8 mouse cellular contexts compared by ENCODE assay signal in genomic region chr5:107438353-107438752, GRCm38 (mm10). TPM values are rescaled to one million over a fixed set of nuclear protein-coding genes. Genes with fewer than 3 reads are reported as not detected.
DNase-seq lines count a peak whose midpoint lies in the region; ATAC-seq and TF ChIP-seq lines count a peak whose summit lies in the region.

No protein-coding gene starts in this region.

- 0 out of 2 replicates have a peak, but pooled peaks have one; percentile 5 for ATAC-seq in frontal cortex, adult (ENCODE audit: low TSS enrichment)
- ATAC-seq in forebrain, embryonic 13.5 days = peak; percentile 9; the same call in 1 of the 2 replicates
- no peak for ATAC-seq in liver, embryonic 15.5 days (ENCODE audit: insufficient read depth)

- peak overlapping the region; percentile 49 for H3K4me3 ChIP-seq in C2C12 (ENCODE audit: insufficient read depth, poor library complexity, severe bottlenecking)
- H3K4me3 ChIP-seq in forebrain, embryonic 13.5 days = peak overlapping the region; percentile 79
- peak overlapping the region; percentile 85 for H3K4me3 ChIP-seq in liver, embryonic 15.5 days (replicated peaks)

- no peaks in the 10 kb centered on the region for H3K79me2 ChIP-seq in C2C12 (ENCODE audit: control insufficient read depth, insufficient read depth)

- TF ChIP-seq CTCF in C2C12 (IDR thresholded peaks at IDR 0.05; ENCODE audit: control insufficient read depth, insufficient read depth, insufficient read length) = no peak

- peak overlapping the region; percentile 79; the same call in 1 of the 2 replicates for H3K27ac ChIP-seq in forebrain, embryonic 13.5 days
- peak overlapping the region; percentile 92 for H3K27ac ChIP-seq in liver, embryonic 15.5 days (replicated peaks)

- peak overlapping the region; percentile 63 for H3K4me2 ChIP-seq in forebrain, embryonic 13.5 days
- peak overlapping the region; percentile 78 for H3K4me2 ChIP-seq in liver, embryonic 15.5 days

- WGBS in forebrain, embryonic 13.5 days = 23% methylated on average over 7 of the region's 7 CpGs
- WGBS in liver, embryonic 15.5 days (ENCODE audit: insufficient replicate concordance) = 20% methylated on average over 7 of the region's 7 CpGs

- no peaks in the 10 kb centered on the region for H3K79me3 ChIP-seq in C2C12 (ENCODE audit: low read depth)

- peaks cover 2% of the 10 kb centered on the region for H3K27me3 ChIP-seq in C2C12 (ENCODE audit: control insufficient read depth, insufficient read depth, insufficient read length)
- H3K27me3 ChIP-seq in forebrain, embryonic 13.5 days = no peaks in the 10 kb centered on the region
- peaks cover 16% of the 10 kb centered on the region; the same call in 1 of the 2 replicates for H3K27me3 ChIP-seq in liver, embryonic 15.5 days

- no peaks in the 10 kb centered on the region for H3K9me3 ChIP-seq in forebrain, embryonic 13.5 days (replicated peaks)
- H3K9me3 ChIP-seq in liver, embryonic 15.5 days (replicated peaks) = no peaks in the 10 kb centered on the region

- H3K36me3 ChIP-seq in C2C12 (ENCODE audit: control insufficient read depth, insufficient read depth) = no peaks in the 10 kb centered on the region
- H3K36me3 ChIP-seq in forebrain, embryonic 13.5 days (ENCODE audit: poor library complexity, severe bottlenecking) = no peaks in the 10 kb centered on the region
- H3K36me3 ChIP-seq in liver, embryonic 15.5 days (replicated peaks) = no peaks in the 10 kb centered on the region

- H3K9ac ChIP-seq in forebrain, embryonic 13.5 days = peak overlapping the region; percentile 89
- peak overlapping the region; percentile 96 for H3K9ac ChIP-seq in liver, embryonic 15.5 days

- DNase-seq in frontal cortex, postnatal 10 days (ENCODE audit: low spot score in 2 of 2) = no peak
- DNase-seq in right cerebral cortex, adult 2 months (ENCODE audit: low spot score in 2 of 2) = no peak
- no peak for DNase-seq in right cerebral cortex, postnatal 4 days
- DNase-seq in left cerebral cortex, adult 18-20 months (ENCODE audit: low spot score in 2 of 2) = no peak

- peak overlapping the region; percentile 64 for H3ac ChIP-seq in C2C12 (ENCODE audit: control insufficient read depth, insufficient read length, low read depth)

- H3K4me1 ChIP-seq in forebrain, embryonic 13.5 days = peaks cover 7% of the 10 kb centered on the region; the same call in 1 of the 2 replicates
- H3K4me1 ChIP-seq in liver, embryonic 15.5 days (replicated peaks) = peaks cover 41% of the 10 kb centered on the region

TF ChIP-seq in C2C12, 6 proteins besides CTCF, POLR2A, EP300 and RAD21:
- TF ChIP-seq MYOD1 (IDR thresholded peaks at IDR 0.05; ENCODE audit: control insufficient read depth, insufficient read length, low read depth) (no peak), CEBPB (IDR thresholded peaks at IDR 0.05; ENCODE audit: low read depth) (no peak), MAX (IDR thresholded peaks at IDR 0.05) (no peak), USF1 (IDR thresholded peaks at IDR 0.05; ENCODE audit: low read depth) (no peak), MYOG (IDR thresholded peaks at IDR 0.05; ENCODE audit: control insufficient read depth, extremely low read depth, insufficient read length) (no peak), FOSL1 (IDR thresholded peaks at IDR 0.05; ENCODE audit: insufficient read depth, low read length, poor library complexity, severe bottlenecking) (no peak)
TF ChIP-seq in C2C12: peak in this region for 0.

RNA-seq across cellular contexts. Expression of gene Btbd8, which starts 0.6 kb away (rescaled TPM):
- polyA plus RNA-seq in C2C12 (2012; fragmentation: generic; extraction: Trizol) = 0.41 TPM
- 14.5 and 14.6 TPM in 2 replicates for polyA plus RNA-seq in forebrain, embryonic 13.5 days (2015; fragmentation: Nextera tagmentation; extraction: Ambion mirVana)
- 1.2 and 1.4 TPM in 2 replicates for polyA plus RNA-seq in liver, embryonic 15.5 days (2015; fragmentation: Nextera tagmentation; extraction: Ambion mirVana)
- total RNA-seq in left cerebral cortex, adult 18-20 months (2021) = 100 to 1,000 TPM; 175 to 179 TPM

RNA-seq across cellular contexts. Expression of gene Lpcat2b, which starts 7.0 kb away (rescaled TPM):
- polyA plus RNA-seq in C2C12 (2012; fragmentation: generic; extraction: Trizol) = not detected
- polyA plus RNA-seq in forebrain, embryonic 13.5 days (2015; fragmentation: Nextera tagmentation; extraction: Ambion mirVana) = not detected in 2 replicates
- not detected in 2 replicates for polyA plus RNA-seq in liver, embryonic 15.5 days (2015; fragmentation: Nextera tagmentation; extraction: Ambion mirVana)
- under 1 TPM; 0.37 to 0.42 TPM for total RNA-seq in left cerebral cortex, adult 18-20 months (2021)

RNA-seq across cellular contexts. Expression of gene Ephx4, which starts 35.8 kb away (rescaled TPM):
- not detected for polyA plus RNA-seq in C2C12 (2012; fragmentation: generic; extraction: Trizol)
- 1.3 and 2.3 TPM in 2 replicates for polyA plus RNA-seq in forebrain, embryonic 13.5 days (2015; fragmentation: Nextera tagmentation; extraction: Ambion mirVana)
- polyA plus RNA-seq in liver, embryonic 15.5 days (2015; fragmentation: Nextera tagmentation; extraction: Ambion mirVana) = 0.09 TPM in 2 replicates
- total RNA-seq in left cerebral cortex, adult 18-20 months (2021) = 10 to 100 TPM; 81.1 to 96.0 TPM
